Mouse (Mus musculus) frontal cortex, adult (tissue): ENCODE results near the gene Syncrip.
"Not testable (repeated sequence)": the region's sequence is repeated elsewhere in the genome, so short reads cannot be mapped to it uniquely, and the experiment has no call there.

Experiments used
- ATAC-seq: cut with Nextera tagmentation; 2 replicates; pipeline ENCODE4 v1.9.2; 2017; ENCODE audit warnings: mild to moderate bottlenecking, moderate library complexity, mixed read lengths; ENCODE audit not compliant: low TSS enrichment

Syncrip gene

DNA sequence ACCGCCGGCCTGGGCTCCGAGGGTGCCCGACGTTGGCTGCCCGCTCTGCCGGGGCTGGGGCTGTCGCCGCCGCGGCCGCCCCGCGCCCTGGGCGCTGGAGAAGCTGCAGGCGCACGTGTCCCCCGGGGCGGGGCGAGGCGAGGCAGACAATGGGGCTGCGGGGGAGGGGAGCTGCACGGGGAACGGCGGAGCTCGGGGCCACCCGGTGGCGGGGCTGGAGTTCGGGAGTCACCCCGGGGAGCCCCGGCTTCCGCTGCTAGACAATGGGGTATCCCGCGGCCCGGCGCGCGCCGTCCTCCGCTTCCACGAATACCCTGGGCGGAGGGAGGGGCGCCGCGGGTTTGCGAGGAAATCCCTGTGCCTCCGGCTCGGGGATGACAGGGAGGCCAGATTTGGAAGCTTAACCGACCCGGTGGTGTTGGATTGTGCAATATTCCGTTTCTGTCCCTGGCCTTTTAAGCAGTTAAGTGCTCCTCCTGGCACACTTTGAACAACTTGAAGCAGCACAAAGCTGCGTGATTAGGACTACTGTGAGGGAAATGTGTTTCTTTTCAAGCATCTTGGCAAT is 539 bp upstream of the Syncrip start:
- peak; percentile 45 for ATAC-seq

- no peak; the same call in 1 of the 2 replicates for ATAC-seq
Measured at GRCm38 (mm10) chr9:88481791-88482160, 598 bp downstream of the Syncrip start.

DNA sequence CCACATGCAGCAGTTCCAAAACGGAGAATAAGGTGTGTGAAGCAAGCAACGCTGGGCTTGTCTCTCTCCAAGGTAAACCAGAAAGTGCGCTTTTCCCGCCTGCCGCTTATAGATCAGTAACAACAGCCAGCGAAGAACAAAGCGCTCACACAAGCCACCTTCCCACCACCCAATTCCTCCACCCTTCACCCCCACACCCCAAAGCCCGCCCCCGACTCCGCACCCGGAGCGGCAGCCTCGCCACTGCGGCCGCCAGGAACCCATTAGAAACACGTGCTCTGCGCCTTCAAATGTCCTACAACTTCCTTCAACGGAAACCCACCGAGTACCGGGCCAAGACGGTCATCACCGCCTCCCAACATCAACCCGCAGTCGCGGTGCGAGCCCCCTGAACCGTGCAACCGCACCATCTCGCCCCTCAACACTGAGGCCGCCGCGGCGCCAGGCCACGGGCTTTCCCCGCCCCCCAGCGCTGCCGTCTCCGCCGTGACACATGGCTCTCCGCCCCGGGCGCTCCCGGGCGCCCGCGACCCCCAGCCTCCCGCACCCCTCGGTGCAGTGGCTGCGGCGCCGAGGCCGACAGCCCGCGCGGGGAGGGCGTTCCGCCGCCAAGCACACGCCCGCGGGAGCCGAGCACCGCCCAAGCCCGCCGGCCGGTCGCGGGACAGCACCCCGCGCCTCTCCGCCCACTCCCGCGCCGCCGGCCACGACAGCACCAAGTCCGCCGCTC is 1.1 kb downstream of the Syncrip start:
- peak; percentile 32 for ATAC-seq

DNA sequence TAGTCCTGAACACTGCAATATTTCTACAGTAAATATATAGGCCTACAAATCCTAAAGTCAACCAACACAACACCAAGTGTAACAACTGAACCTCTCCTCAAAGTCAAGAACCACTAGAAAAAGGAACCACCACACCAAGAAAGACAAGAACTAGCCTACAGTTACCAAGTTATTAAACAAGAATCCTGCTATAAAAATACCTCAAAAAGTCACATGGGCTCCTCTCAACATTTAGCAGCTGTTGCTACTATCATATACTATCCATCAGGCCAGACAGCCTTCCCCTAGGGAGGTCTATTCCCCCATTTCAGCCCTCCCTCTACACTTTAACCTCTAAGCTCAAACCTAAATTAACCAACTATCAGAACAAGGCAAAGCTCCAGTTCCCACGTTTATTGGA is 2.3 kb downstream of the Syncrip start:
- ATAC-seq: no peak

DNA sequence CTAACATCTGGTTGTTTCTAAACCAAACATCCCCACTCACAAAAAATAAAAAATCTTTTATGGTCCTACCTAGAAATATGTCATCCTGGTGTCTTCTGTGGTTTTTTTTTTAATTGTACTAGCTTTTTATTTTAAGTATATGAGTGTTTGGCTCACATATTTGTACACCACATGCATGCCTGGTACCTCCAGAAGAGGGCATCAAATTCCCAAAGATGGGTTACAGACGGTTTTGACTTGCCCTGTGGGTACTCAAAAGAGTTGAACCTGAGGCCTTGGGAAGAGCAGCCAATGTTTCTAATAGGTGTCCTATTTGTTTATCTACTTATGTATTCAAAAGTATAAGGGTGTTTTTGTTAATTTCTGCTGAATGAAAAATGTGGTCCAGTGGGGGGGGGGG is 6.2 kb downstream of the Syncrip start:
- no peak for ATAC-seq

- not testable (repeated sequence) for ATAC-seq
Measured at GRCm38 (mm10) chr9:88461017-88461416, 21.4 kb downstream of the Syncrip start.

DNA sequence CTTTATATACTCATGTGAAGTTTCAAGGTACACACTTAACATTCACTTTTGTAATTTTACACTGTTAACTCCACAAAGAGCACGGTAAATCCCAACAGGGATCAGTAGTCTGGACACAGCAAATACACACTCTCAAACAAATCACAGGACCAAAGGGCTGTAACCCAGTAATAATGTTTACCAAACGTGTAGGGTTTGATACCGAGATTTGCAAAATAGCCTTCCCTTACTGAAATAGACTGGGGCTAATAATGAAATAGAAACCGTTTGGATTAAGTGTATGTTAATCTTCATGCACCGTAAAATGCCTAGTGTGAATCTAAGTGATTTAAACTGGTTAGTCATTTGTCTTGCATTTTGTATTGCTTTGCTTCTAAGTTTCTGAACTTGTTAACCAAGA is 42.4 kb downstream of the Syncrip start:
- ATAC-seq: no peak

GRCm38 (mm10) chr9:88439238-88439600 is 43.2 kb downstream of the Syncrip start:
- peak; percentile 63 for ATAC-seq

- peak; percentile 95 for ATAC-seq
Measured at GRCm38 (mm10) chr9:88438555-88439237, 43.7 kb downstream of the Syncrip start, which contains the start of gene Snx14. TSS of gene Snx14 (minus strand) at chr9:88438958.

DNA sequence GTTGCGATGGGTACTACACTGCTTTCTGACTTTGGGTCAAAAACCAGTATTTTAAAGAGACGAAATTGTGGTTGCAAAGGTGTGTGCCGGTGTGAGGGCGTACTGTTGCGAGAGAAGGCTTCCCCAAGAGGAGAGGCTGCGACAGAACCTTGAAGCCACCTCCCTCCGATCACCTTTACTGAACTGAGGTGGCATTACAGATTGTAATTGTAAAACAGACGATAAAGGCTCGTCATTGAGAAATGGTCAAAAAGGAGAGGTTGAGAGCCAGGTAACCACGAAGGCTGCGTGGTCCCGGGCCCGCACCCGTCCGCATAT is 44.2 kb downstream of the Syncrip start:
- ATAC-seq: peak; percentile 10; the same call in 1 of the 2 replicates

DNA sequence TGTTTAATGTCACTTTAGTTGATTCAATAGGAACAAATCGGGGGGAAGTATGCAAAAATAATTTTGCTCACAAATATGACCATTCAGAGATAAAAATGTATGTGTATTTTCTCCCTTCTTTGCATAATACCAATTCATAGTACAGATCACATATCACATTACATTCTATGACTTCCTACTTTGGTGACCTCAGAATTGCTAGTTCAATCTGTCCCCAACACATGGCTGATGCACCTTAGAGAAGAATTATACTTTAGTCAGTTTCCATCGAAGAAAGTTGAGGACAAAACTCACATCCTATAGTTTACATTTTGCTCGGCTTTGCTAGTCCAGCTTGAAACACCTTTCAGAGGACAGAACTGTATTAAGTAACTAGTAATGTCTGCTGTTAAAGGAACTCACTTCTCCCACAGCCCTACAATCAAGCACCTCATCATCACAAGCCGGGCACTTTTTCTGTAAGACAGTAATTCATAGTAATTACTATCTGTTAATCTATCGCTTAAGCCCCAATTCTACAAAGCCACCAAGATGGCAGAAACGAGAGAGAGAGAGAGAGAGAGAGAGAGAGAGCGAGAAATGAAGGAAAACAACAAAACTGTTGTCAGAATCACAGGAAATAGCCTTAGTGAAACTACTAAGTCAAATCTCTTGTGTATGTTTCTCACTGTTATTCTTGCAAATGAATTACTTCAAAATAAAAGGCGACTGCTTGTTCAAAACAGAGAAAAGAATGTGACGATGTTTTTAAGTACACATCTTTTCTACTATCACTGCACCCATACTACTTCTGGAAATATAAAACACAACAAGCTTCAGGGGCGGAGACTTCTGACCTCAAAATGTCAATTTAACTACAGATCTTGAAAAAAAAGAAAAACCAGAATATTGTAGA is 44.8 kb downstream of the Syncrip start:
- ATAC-seq: no peak

- ATAC-seq: peak; percentile 20; the same call in 1 of the 2 replicates
Measured at GRCm38 (mm10) chr9:88424356-88424755, 58.0 kb downstream of the Syncrip start.

DNA sequence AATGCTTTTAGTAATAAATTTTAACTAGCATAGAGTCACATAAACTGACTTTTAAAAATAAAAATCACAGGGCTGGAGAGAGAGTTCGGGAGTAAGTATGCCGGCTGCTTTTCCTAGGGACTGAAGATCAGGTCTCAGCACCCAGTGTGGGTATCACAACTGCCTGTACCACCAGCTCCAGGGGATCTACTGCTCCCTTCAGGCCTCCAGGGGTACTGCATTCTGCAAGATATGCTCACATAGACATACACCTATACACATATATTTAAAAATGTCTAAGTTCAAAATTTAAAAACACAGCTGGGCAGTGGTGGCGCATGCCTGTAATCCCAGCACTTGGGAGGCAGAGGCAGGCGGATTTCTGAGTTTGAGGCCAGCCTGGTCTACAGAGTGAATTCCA is 59.9 kb downstream of the Syncrip start:
- no peak for ATAC-seq

DNA sequence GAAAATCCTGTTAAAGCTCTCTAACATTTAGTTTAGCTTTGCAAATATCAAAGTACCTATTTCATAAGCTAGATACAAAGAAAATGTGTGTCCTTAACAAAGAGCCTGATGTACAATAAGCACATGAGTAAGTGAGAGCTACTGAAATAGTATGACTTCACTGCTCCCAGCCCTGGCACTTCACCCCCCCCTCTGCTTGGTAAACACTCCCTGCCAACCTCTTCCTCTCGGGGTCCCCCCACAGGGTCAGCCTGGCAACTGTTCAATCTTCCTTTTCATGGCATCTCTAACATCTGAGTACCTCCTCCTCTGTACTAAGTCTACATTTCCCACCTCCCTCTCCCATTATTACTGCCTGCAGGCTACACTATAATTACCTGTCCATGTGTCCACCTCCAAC is 65.6 kb downstream of the Syncrip start:
- ATAC-seq: no peak

- no peak for ATAC-seq
Measured at GRCm38 (mm10) chr9:88409978-88410377, 72.4 kb downstream of the Syncrip start.

DNA sequence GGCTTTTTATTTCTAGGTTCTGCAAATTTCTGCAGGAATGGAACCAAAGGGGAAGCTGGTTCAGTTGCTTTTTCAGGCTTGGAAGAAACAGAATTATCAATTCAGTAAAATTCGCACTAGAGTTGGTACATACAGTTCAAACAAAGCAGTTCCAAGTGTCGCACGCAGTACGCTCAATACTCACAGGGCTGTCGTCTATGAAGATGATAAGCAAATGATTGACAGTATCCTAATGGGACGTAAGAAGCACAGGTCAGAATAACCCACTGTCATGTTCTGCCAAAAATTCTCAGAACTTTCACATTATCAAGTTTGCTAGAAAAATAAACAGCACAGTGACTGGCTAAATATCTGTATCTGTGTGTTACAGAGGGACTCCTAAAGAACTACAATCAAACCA is 77.9 kb downstream of the Syncrip start:
- no peak for ATAC-seq

DNA sequence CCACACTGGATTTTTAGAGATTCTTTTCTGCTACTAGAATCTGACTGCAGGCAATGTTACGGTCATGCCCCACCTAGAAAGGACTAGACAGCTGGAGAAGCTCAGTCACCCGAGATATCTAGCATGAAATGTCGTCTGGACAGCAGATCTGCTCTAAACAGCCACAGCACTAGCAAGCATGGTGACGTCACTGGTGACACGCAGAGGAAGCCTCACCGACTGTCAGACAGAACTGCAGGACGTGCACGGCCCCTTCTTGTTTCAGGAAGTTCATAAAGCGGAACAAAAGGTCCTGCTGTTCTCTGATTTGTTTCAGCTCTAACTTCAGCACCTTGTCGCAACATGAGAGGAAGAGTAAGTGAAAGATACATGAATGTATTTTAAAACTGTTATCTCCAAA is 78.3 kb downstream of the Syncrip start:
- ATAC-seq: peak; percentile 69; the same call in 1 of the 2 replicates

DNA sequence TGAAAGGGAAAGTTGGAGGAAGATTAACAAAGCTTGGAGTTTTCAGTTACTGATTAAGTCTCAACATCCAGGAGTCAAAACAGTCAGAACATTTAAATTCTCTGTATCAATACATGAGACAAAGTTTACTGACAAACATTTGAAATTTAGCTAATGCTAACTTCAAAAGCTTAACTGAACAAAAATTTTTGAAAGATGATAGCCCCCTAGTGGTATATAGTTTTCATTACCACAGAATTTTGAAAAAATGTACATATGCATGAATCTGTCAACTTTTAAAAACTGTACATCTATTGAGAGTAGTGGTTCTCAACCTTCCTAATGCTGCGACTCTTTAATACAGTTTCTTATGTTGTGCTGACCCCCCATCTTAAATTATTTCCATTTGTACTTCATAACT is 83.9 kb downstream of the Syncrip start:
- no peak for ATAC-seq
